Mouse (Mus musculus): ENCODE data around the gene Hdac4. TPM values are rescaled to one million over a fixed set of nuclear protein-coding genes. Genes with fewer than 3 reads are reported as not detected.

The Hdac4 gene
- total RNA-seq (2023): 37.7 to 41.6 TPM (median 39.5 TPM) in 4 replicates

GRCm38 (mm10) chr1:92195360-92196149 lies at the start of gene Hdac4:
Gene Hdac4, minus strand, starts transcription at chr1:92195699.

Measured in B cell, adult 62 days (primary cell).